Mouse (Mus musculus) midbrain, embryonic 16.5 days (tissue): ENCODE measurements around the gene Timm10b. TPM values are rescaled to one million over a fixed set of nuclear protein-coding genes. Genes with fewer than 3 reads are reported as not detected.

ENCODE experiments used
- ATAC-seq: fragments of 200-750 bp; cut with Nextera tagmentation; 2 replicates; pipeline ENCODE4 v1.8.0; 2017; ENCODE audit warnings: moderate TSS enrichment
- H3K27ac ChIP-seq: fragments of 300-500 bp; sonication (generic); 2 replicates; pipeline ENCODE4 v1.5.1; 2014; ENCODE audit warnings: mild to moderate bottlenecking, low read length, mixed read lengths
- H3K27me3 ChIP-seq: fragments of 300-500 bp; sonication (generic); 2 replicates; pipeline ENCODE4 v1.6.1; 2014; ENCODE audit warnings: low read depth, low read length, mixed read lengths; ENCODE audit not compliant: control insufficient read depth, insufficient read depth
- H3K36me3 ChIP-seq: fragments of 300-500 bp; sonication (generic); 2 replicates; pipeline ENCODE4 v1.6.1; 2014; ENCODE audit warnings: mild to moderate bottlenecking, low read length, moderate library complexity, mixed read lengths; ENCODE audit not compliant: control insufficient read depth, insufficient read depth
- H3K4me1 ChIP-seq: fragments of 300-500 bp; sonication (generic); 2 replicates; pipeline ENCODE4 v1.6.1; 2014; ENCODE audit warnings: mild to moderate bottlenecking, low read length, mixed read lengths; ENCODE audit not compliant: control insufficient read depth, insufficient read depth
- H3K4me2 ChIP-seq: fragments of 300-500 bp; sonication (generic); 2 replicates; pipeline ENCODE4 v1.6.1; 2014; ENCODE audit warnings: mild to moderate bottlenecking, low read length, mixed read lengths
- H3K4me3 ChIP-seq: fragments of 300-500 bp; sonication (generic); 2 replicates; pipeline ENCODE4 v1.5.1; 2014; ENCODE audit warnings: low read depth, mild to moderate bottlenecking, low read length, moderate library complexity, mixed read lengths
- H3K9ac ChIP-seq: fragments of 300-500 bp; sonication (generic); 2 replicates; pipeline ENCODE4 v1.6.1; 2014; ENCODE audit warnings: low read depth, low read length, mixed read lengths
- H3K9me3 ChIP-seq: fragments of 300-500 bp; sonication (generic); replicated peaks from 2 replicates; pipeline ENCODE4 v1.6.1; 2014; ENCODE audit warnings: mild to moderate bottlenecking, low read length, mixed read lengths; ENCODE audit not compliant: control insufficient read depth, poor library complexity, severe bottlenecking
- WGBS: fragments of 180-500 bp; shearing (Covaris S2); extraction: QIAGEN DNeasy Blood & Tissue Kit; methylation state at CpG from one replicate; pipeline ENCODE4 v1.1.7; 2014; 5-methylcytosine and 5-hydroxymethylcytosine counted together
- polyA plus RNA-seq: library from polyadenylated mRNA; unstranded; fragments of >200 nt; fragmentation: Nextera tagmentation; extraction: Ambion mirVana; gene quantifications from 2 replicates; pipeline ENCODE4 v1.2.1, GENCODE M21; 2015

The Timm10b gene
- polyA plus RNA-seq, 1 experiment from 2014 or later, result 127 TPM

DNA sequence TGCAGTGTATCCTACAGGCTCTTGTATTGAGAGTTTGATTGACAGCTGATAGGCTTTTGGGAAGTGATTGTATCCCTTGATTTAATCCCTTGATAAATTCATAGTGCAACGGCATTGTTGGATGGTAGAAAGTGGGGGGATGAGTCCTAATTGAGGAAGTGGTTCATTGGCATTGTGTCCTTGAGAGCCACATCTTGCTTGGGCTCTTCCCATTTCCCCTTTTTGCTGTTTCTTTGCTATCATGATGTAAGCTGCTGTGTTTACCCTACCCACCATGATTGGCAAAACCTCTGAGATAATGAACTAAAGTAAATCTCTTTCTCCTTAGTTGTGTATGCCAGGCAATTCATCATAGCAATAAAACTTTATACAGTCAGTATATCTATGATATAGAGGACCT is 51.0 kb downstream of the Timm10b start:
- H3K36me3 ChIP-seq, result no peaks in the 10 kb centered on the region
- WGBS, result 48% methylated on average over 1 of the region's 1 CpGs

More for the DNA sequence above, 51.0 kb downstream of the Timm10b start:
- no peak for ATAC-seq
- H3K4me1 ChIP-seq, result no peaks in the 10 kb centered on the region
- no peak overlapping the region for H3K4me3 ChIP-seq
- H3K9me3 ChIP-seq, result no peaks in the 10 kb centered on the region
- H3K9ac ChIP-seq, result no peak overlapping the region
- no peaks in the 10 kb centered on the region for H3K27me3 ChIP-seq
- no peak overlapping the region for H3K4me2 ChIP-seq
- H3K27ac ChIP-seq, result no peak overlapping the region

Other genes with a start within 250 kb of the Timm10b start
- gene Fam160a2, start 240.0 kb upstream of the Timm10b start, polyA plus RNA-seq, result 43.7 and 50.8 TPM in 2 replicates
- gene Cnga4, start 235.5 kb upstream of the Timm10b start, polyA plus RNA-seq, result 0.14 and 0.25 TPM in 2 replicates
- gene Cckbr, start 214.3 kb upstream of the Timm10b start, polyA plus RNA-seq, result 6.2 and 8.5 TPM in 2 replicates
- 28.6 and 31.0 TPM in 2 replicates for gene Cavin3, start 157.8 kb upstream of the Timm10b start, polyA plus RNA-seq
- gene Smpd1, start 85.7 kb upstream of the Timm10b start, polyA plus RNA-seq, result 95.2 and 104 TPM in 2 replicates
- 333 and 360 TPM in 2 replicates for gene Apbb1, start 58.4 kb upstream of the Timm10b start, polyA plus RNA-seq
- 0.16 and 0.32 TPM in 2 replicates for gene Hpx, start 39.9 kb upstream of the Timm10b start, polyA plus RNA-seq
- gene Trim3, start 6.5 kb upstream of the Timm10b start, polyA plus RNA-seq, result 106 and 117 TPM in 2 replicates
- gene Arfip2, start 360 bp downstream of the Timm10b start, polyA plus RNA-seq, result 83.8 and 92.4 TPM in 2 replicates
- 13.6 and 14.6 TPM in 2 replicates for gene Gm45799, start 496 bp downstream of the Timm10b start, polyA plus RNA-seq
- 1.9 and 2.0 TPM in 2 replicates for gene Dnhd1, start 10.8 kb downstream of the Timm10b start, polyA plus RNA-seq
- 183 and 192 TPM in 2 replicates for gene Ilk, start 96.5 kb downstream of the Timm10b start, polyA plus RNA-seq
- 22.4 and 23.4 TPM in 2 replicates for gene Rrp8, start 97.3 kb downstream of the Timm10b start, polyA plus RNA-seq
- 76.5 and 78.4 TPM in 2 replicates for gene Taf10, start 104.3 kb downstream of the Timm10b start, polyA plus RNA-seq
- 32.1 and 38.6 TPM in 2 replicates for gene Tpp1, start 112.2 kb downstream of the Timm10b start, polyA plus RNA-seq
- 12.5 and 14.3 TPM in 2 replicates for gene Dchs1, start 147.6 kb downstream of the Timm10b start, polyA plus RNA-seq
- 160 TPM in 2 replicates for gene Mrpl17, start 171.0 kb downstream of the Timm10b start, polyA plus RNA-seq